Mouse (Mus musculus) hindbrain, embryonic 11.5 days (tissue): ENCODE measurements at regions not wholly inside any gene's neighbourhood (a gene's known extent, or its start where the extent isn't known, plus 50 kb on each side); places are given as distances from the start of the nearest gene placed in this dataset.
A peak's percentile ranks its signal among the peaks of the same experiment; 100 is the strongest.

Source experiments
- ATAC-seq: fragments of 200-750 bp; cut with Nextera tagmentation; 2 replicates; pipeline ENCODE4 v1.8.0; 2017; ENCODE audit warnings: mild to moderate bottlenecking, moderate TSS enrichment, moderate library complexity; ENCODE audit not compliant: low FRiP score
- DNase-seq: peaks from one replicate; pipeline ENCODE4 v3.0.0-alpha.2; 2015; ENCODE audit warnings: low spot score
- H3K27ac ChIP-seq: fragments of 300-500 bp; sonication (generic); 2 replicates; pipeline ENCODE4 v1.5.1; 2014; ENCODE audit warnings: mild to moderate bottlenecking, low read depth, low read length
- H3K27me3 ChIP-seq: fragments of 300-500 bp; sonication (generic); 2 replicates; pipeline ENCODE4 v1.6.1; 2014; ENCODE audit warnings: mild to moderate bottlenecking, low read length, moderate library complexity, mixed read lengths; ENCODE audit not compliant: control insufficient read depth, insufficient read depth
- H3K36me3 ChIP-seq: fragments of 300-500 bp; sonication (generic); 2 replicates; pipeline ENCODE4 v1.6.1; 2014; ENCODE audit warnings: mild to moderate bottlenecking, low read length, moderate library complexity, mixed read lengths; ENCODE audit not compliant: control insufficient read depth, insufficient read depth
- H3K4me1 ChIP-seq: fragments of 300-500 bp; sonication (generic); replicated peaks from 2 replicates; pipeline ENCODE4 v1.6.1; 2014; ENCODE audit warnings: low read length, mixed read lengths; ENCODE audit not compliant: control insufficient read depth, insufficient read depth
- H3K4me2 ChIP-seq: fragments of 300-500 bp; sonication (generic); replicated peaks from 2 replicates; pipeline ENCODE4 v1.6.1; 2014; ENCODE audit warnings: mild to moderate bottlenecking, low read depth, low read length
- H3K4me3 ChIP-seq: fragments of 300-500 bp; sonication (generic); 2 replicates; pipeline ENCODE4 v1.5.1; 2014; ENCODE audit warnings: low read depth, low read length
- H3K9ac ChIP-seq: fragments of 300-500 bp; sonication (generic); 2 replicates; pipeline ENCODE4 v1.6.1; 2014; ENCODE audit warnings: low read depth, low read length
- H3K9me3 ChIP-seq: fragments of 300-500 bp; sonication (generic); 2 replicates; pipeline ENCODE4 v1.6.1; 2016; ENCODE audit warnings: low read length; ENCODE audit not compliant: control insufficient read depth
- WGBS: fragments of 180-500 bp; shearing (Covaris S2); extraction: QIAGEN DNeasy Blood & Tissue Kit; methylation state at CpG from one replicate; pipeline ENCODE4 v1.1.7; 2014; 5-methylcytosine and 5-hydroxymethylcytosine counted together

DNA sequence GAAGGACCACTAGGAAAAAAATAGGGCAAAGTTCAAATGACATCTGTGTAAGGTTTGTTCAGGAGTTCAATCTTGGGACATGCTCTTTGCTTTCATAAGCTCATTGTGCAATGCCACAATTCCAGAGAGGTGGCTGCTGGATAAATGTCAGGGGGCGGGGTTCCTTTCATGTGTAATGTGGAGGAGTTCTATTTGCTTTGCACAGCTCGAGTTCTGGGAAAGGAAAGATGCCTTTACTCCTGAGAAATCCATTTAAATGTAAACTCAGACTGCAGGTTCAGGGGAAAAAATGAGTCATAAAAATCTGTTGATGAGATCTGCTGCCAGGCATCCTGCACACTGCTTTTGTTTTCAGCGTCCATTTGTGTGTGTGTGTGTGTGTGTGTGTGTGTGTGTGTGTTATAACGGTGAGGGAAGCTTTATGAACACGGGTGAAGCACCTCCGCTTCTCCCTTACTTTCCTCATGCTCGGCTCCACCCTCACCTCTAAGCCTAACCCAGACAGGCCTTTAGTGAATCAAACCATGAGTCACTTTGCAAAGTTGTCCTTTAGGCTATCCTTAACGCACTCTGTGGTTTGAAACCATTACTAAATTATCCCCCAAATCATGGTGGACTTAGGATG, 99.9 kb upstream of the Acsl4 start:
- Histone ChIP-seq H3K4me1 (no peaks in the 10 kb centered on the region), H3K4me3 (no peak overlapping the region), H3K27me3 (no peaks in the 10 kb centered on the region; the same call in 1 of the 2 replicates), H3K9me3 (no peaks in the 10 kb centered on the region), H3K27ac (no peak overlapping the region), H3K36me3 (no peaks in the 10 kb centered on the region), H3K4me2 (no peak overlapping the region), H3K9ac (no peak overlapping the region)
- 64% methylated on average over 8 of the region's 8 CpGs for WGBS
- DNase-seq, result no peak
- ATAC-seq, result no peak

DNA sequence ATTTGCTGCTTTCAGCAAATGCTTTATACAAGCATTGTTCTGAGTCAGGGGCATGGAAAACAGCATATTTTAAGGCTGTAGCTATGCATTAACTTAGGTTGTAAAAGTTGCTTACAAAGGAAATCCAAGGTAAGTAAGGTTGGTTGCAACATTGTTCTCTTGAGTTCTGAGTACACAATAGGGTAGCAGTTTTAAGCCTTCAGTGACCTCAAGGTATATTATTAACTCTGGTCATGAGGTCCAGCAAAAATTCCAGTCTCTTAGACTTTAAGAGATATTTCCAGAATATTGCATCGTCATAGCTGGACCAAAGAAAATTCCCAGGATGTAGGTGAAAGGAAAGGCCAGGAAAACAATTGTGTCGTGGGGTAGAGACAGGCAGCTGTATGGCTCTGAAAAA, 110.8 kb upstream of the Acsl4 start:
- no peak for DNase-seq
- no peaks in the 10 kb centered on the region for H3K4me1 ChIP-seq
- peaks cover 2% of the 10 kb centered on the region; the same call in 1 of the 2 replicates for H3K27me3 ChIP-seq
- H3K4me2 ChIP-seq, result no peak overlapping the region
- no peak for ATAC-seq
- H3K27ac ChIP-seq, result no peak overlapping the region
- no peaks in the 10 kb centered on the region for H3K9me3 ChIP-seq
- H3K4me3 ChIP-seq, result no peak overlapping the region
- H3K9ac ChIP-seq, result no peak overlapping the region
- WGBS, result 81% methylated on average over 2 of the region's 2 CpGs
- H3K36me3 ChIP-seq, result no peaks in the 10 kb centered on the region

DNA sequence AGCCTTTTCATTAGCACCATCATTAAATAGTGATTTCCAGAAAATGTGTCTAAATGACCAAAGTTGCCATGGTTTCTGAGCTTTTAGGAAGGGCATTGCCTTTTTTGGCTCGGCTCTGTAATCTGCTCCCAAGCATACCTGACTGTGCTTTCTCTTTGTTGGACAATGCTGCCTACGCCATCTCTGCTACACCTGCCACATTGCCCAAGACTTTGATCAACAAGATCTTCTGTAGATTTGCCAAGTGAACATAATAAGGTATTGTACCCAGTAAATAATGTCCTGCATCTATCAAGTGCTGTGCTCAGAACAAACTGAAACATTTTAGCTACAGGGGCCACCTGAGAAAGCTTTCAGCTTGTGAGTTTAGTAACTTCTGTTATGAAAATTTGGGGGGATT, 114.6 kb upstream of the Acsl4 start:
- DNase-seq (no peak), ATAC-seq (no peak)
- H3K27me3 ChIP-seq, result no peaks in the 10 kb centered on the region; the same call in 1 of the 2 replicates

DNA sequence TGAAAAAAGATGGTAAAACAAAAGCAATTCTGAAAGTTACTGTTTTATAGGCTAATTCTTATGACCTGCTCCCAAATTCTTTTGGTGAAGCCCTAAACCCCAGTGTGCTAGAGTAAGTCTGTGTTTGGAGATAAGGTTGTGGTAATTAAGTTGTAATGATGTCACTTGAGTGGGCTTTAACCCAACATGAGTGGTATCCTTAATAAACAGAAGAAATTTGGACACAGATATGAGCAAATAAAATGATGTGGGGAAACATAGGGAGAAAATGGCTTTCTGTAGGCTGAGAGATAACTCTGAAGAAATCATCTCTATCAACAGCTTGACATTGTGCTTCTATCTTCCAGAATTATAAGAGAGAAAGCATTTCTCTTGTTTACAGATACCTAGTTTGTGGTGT, 117.1 kb upstream of the Acsl4 start:
- Histone ChIP-seq H3K36me3 (no peaks in the 10 kb centered on the region), H3K9ac (no peak overlapping the region), H3K4me1 (no peaks in the 10 kb centered on the region), H3K9me3 (no peaks in the 10 kb centered on the region), H3K4me3 (no peak overlapping the region), H3K27me3 (no peaks in the 10 kb centered on the region), H3K4me2 (no peak overlapping the region), H3K27ac (no peak overlapping the region)
- no peak for DNase-seq
- ATAC-seq, result no peak

More for the DNA sequence above, 114.6 kb upstream of the Acsl4 start:
- Histone ChIP-seq H3K27ac (no peak overlapping the region), H3K4me3 (no peak overlapping the region), H3K9me3 (no peaks in the 10 kb centered on the region), H3K36me3 (no peaks in the 10 kb centered on the region), H3K4me2 (no peak overlapping the region), H3K4me1 (no peaks in the 10 kb centered on the region), H3K9ac (no peak overlapping the region)
- WGBS, result 82% methylated on average over 2 of the region's 2 CpGs

DNA sequence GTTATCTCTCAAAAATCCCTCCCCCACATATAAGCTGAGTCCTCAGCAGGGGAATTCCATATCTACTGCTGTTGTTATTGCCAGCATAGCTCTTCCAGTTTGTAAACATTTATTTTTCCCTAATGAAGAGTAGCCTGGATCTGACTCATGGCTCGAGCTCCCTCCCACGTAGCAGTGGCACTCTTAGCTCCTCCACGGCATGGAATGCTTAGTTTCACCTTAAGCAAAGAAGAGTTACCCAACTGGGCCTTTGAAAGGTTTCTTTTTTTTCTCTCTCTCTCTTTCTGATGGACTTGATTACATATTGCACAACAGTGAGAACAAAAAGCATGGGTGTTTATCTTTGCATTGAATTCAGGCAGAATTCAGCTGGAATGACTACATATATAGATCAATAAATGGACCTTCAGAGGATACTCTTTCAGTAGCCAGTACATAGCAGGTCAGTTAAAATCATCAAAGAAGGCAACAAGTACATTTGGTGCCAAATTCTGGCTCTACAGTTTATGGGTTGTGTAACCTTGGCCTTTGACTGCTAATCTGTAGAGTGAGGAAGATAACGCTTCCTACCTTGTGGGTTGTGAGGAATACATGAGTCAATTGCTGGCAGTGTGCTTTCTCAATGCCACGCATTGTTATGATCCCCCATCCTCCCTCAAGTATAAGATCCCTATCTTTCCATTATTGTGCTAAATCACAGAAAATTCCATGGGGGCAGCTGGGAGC, 126.2 kb upstream of the Acsl4 start:
- no peaks in the 10 kb centered on the region for H3K36me3 ChIP-seq
- no peak overlapping the region for H3K4me2 ChIP-seq
- H3K27ac ChIP-seq, result no peak overlapping the region
- no peak overlapping the region for H3K9ac ChIP-seq
- H3K4me3 ChIP-seq, result no peak overlapping the region
- 0 out of 2 replicates have a peak, but pooled peaks cover 2% of the 10 kb centered on the region for H3K27me3 ChIP-seq
- WGBS, result 87% methylated on average over 5 of the region's 5 CpGs
- H3K4me1 ChIP-seq, result no peaks in the 10 kb centered on the region
- no peak for ATAC-seq
- H3K9me3 ChIP-seq, result no peaks in the 10 kb centered on the region
- no peak for DNase-seq

DNA sequence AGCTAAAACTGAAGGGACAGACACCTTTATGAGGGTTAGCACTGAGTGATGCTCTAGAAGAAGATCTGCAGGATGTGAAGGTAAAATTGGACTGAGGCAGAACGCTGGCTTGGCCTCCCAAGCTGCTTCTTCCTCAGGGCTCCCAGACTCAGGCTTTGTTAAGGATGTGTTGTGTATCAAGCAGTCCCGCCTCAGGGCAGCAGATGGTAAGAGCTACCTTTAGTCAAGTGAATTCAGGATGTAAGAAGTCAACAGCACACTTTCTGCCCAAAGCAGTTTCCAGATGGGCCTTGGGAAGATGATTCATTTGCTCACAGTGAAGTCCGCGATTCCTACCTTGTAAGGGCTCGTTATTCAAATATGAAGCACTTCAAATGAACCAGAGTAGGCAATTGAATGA, 126.9 kb upstream of the Acsl4 start:
- 88% methylated on average over 5 of the region's 5 CpGs for WGBS
- Histone ChIP-seq H3K9ac (no peak overlapping the region), H3K4me1 (no peaks in the 10 kb centered on the region), H3K27me3 (0 out of 2 replicates have a peak, but pooled peaks cover 2% of the 10 kb centered on the region), H3K27ac (no peak overlapping the region), H3K9me3 (no peaks in the 10 kb centered on the region), H3K4me2 (no peak overlapping the region), H3K4me3 (no peak overlapping the region), H3K36me3 (no peaks in the 10 kb centered on the region)
- DNase-seq (no peak), ATAC-seq (no peak)

DNA sequence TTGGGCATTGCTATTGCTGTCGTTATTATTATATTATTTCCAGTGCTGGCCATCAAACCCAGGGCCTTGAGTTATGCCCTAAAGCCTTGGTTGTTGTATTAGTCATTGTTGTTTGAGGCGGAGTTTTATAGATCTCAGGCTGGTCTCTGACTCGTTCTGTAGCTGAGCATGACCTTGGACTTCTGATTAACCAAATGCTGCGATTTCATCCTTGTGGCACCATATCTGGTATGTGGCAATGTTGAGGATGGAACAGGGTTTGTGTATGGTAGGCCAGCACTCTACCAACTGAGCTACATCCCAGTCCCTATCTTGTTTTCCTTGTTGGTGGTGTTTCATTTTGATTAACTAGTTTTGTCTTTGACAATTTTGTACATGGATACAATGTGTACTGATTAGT, 130.7 kb upstream of the Acsl4 start:
- 84% methylated on average over 4 of the region's 4 CpGs for WGBS
- no peak overlapping the region for H3K4me2 ChIP-seq
- DNase-seq (no peak), ATAC-seq (no peak)
- H3K4me3 ChIP-seq, result no peak overlapping the region
- 0 out of 2 replicates have a peak, but pooled peaks cover 2% of the 10 kb centered on the region for H3K27me3 ChIP-seq
- no peaks in the 10 kb centered on the region for H3K9me3 ChIP-seq
- no peak overlapping the region for H3K9ac ChIP-seq
- no peak overlapping the region for H3K27ac ChIP-seq
- H3K36me3 ChIP-seq, result no peaks in the 10 kb centered on the region
- no peaks in the 10 kb centered on the region for H3K4me1 ChIP-seq

DNA sequence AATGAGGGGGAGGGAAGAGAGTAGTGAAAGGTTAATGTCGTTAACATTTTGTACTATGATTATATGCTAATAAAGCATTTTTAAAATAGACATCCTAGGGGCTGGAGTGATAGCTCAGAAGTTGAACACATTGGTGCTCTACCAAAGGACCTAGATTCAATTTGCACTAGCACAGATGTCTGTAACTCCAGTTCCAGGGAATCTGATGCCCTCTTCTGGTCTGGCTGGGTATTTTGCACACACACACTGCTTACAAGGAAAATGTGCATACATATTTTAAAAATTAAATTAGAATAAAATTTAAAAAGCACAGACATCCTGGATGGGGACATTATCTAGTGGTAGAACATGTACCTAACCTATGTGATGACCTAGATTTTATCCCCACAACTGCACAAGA, 136.6 kb upstream of the Acsl4 start:
- Histone ChIP-seq H3K4me2 (no peak overlapping the region), H3K4me1 (no peaks in the 10 kb centered on the region), H3K27ac (no peak overlapping the region), H3K4me3 (no peak overlapping the region), H3K36me3 (no peaks in the 10 kb centered on the region), H3K27me3 (no peaks in the 10 kb centered on the region), H3K9me3 (no peaks in the 10 kb centered on the region), H3K9ac (no peak overlapping the region)
- 28% methylated on average over 1 of the region's 1 CpGs for WGBS
- DNase-seq (peak; percentile 19), ATAC-seq (no peak)

DNA sequence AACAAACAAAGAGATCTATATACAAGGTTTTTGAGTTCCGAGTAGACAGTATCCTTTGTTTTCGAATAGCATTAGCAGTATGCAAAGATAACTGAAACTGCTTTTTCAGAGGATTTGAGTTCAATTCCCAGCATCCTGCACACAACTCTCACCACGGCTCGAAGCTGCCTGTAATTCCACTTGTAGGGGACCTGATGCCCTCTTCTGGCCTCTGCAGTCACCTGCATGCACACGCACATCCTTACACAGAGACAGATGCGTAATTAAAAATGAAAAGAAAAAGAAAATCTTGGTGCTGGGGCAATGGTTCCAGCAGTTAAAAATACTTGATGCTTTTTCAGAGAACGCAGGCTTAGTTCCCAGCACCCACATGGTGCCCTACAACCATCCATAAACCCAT, 139.6 kb upstream of the Acsl4 start:
- ATAC-seq (no peak), DNase-seq (peak; percentile 6)
- Histone ChIP-seq H3K9ac (no peak overlapping the region), H3K4me2 (no peak overlapping the region), H3K9me3 (no peaks in the 10 kb centered on the region), H3K36me3 (no peaks in the 10 kb centered on the region), H3K27ac (no peak overlapping the region), H3K27me3 (no peaks in the 10 kb centered on the region), H3K4me3 (no peak overlapping the region), H3K4me1 (no peaks in the 10 kb centered on the region)
- 57% methylated on average over 7 of the region's 7 CpGs for WGBS
